Mouse (Mus musculus) layer of hippocampus, adult 11-12 months (tissue): Measurements from ENCODE around the gene Rbm15b.

ENCODE experiments used
- DNase-seq: peaks from one replicate; pipeline ENCODE4 v3.0.0; 2022; ENCODE audit warnings: low spot score

Rbm15b gene

GRCm38 (mm10) chr9:106884996-106885900 is 2.0 kb downstream of the Rbm15b start:
- no peak for DNase-seq

GRCm38 (mm10) chr9:106884306-106884705 is 2.9 kb downstream of the Rbm15b start:
- DNase-seq = no peak

GRCm38 (mm10) chr9:106883085-106883484 is 4.1 kb downstream of the Rbm15b start:
- no peak for DNase-seq

GRCm38 (mm10) chr9:106882176-106882575 is 5.1 kb downstream of the Rbm15b start:
- no peak for DNase-seq

- DNase-seq = no peak
Measured at GRCm38 (mm10) chr9:106881071-106881755, 6.0 kb downstream of the Rbm15b start.

- DNase-seq = no peak
Measured at GRCm38 (mm10) chr9:106879471-106879870, 7.8 kb downstream of the Rbm15b start.

GRCm38 (mm10) chr9:106876666-106877065 is 10.6 kb downstream of the Rbm15b start:
- no peak for DNase-seq

GRCm38 (mm10) chr9:106874216-106874615 is 13.0 kb downstream of the Rbm15b start:
- DNase-seq = no peak

- DNase-seq = no peak
Measured at GRCm38 (mm10) chr9:106858036-106858435, 29.2 kb downstream of the Rbm15b start.

GRCm38 (mm10) chr9:106856664-106857063 is 30.6 kb downstream of the Rbm15b start:
- DNase-seq = no peak

GRCm38 (mm10) chr9:106842800-106843199 is 44.4 kb downstream of the Rbm15b start:
- no peak for DNase-seq

- no peak for DNase-seq
Measured at GRCm38 (mm10) chr9:106840569-106840968, 46.7 kb downstream of the Rbm15b start.
